Mouse (Mus musculus) hindbrain, embryonic 11.5 days (tissue): ENCODE measurements around the gene Trio. TPM values are rescaled to one million over a fixed set of nuclear protein-coding genes. Genes with fewer than 3 reads are reported as not detected.

ENCODE experiments used
- ATAC-seq: fragments of 200-750 bp; cut with Nextera tagmentation; 2 replicates; pipeline ENCODE4 v1.8.0; 2017; ENCODE audit warnings: mild to moderate bottlenecking, moderate TSS enrichment, moderate library complexity; ENCODE audit not compliant: low FRiP score
- DNase-seq: peaks from one replicate; pipeline ENCODE4 v3.0.0-alpha.2; 2015; ENCODE audit warnings: low spot score
- H3K27ac ChIP-seq: fragments of 300-500 bp; sonication (generic); 2 replicates; pipeline ENCODE4 v1.5.1; 2014; ENCODE audit warnings: mild to moderate bottlenecking, low read depth, low read length
- H3K27me3 ChIP-seq: fragments of 300-500 bp; sonication (generic); 2 replicates; pipeline ENCODE4 v1.6.1; 2014; ENCODE audit warnings: mild to moderate bottlenecking, low read length, moderate library complexity, mixed read lengths; ENCODE audit not compliant: control insufficient read depth, insufficient read depth
- H3K36me3 ChIP-seq: fragments of 300-500 bp; sonication (generic); 2 replicates; pipeline ENCODE4 v1.6.1; 2014; ENCODE audit warnings: mild to moderate bottlenecking, low read length, moderate library complexity, mixed read lengths; ENCODE audit not compliant: control insufficient read depth, insufficient read depth
- H3K4me1 ChIP-seq: fragments of 300-500 bp; sonication (generic); replicated peaks from 2 replicates; pipeline ENCODE4 v1.6.1; 2014; ENCODE audit warnings: low read length, mixed read lengths; ENCODE audit not compliant: control insufficient read depth, insufficient read depth
- H3K4me2 ChIP-seq: fragments of 300-500 bp; sonication (generic); replicated peaks from 2 replicates; pipeline ENCODE4 v1.6.1; 2014; ENCODE audit warnings: mild to moderate bottlenecking, low read depth, low read length
- H3K4me3 ChIP-seq: fragments of 300-500 bp; sonication (generic); 2 replicates; pipeline ENCODE4 v1.5.1; 2014; ENCODE audit warnings: low read depth, low read length
- H3K9ac ChIP-seq: fragments of 300-500 bp; sonication (generic); 2 replicates; pipeline ENCODE4 v1.6.1; 2014; ENCODE audit warnings: low read depth, low read length
- H3K9me3 ChIP-seq: fragments of 300-500 bp; sonication (generic); 2 replicates; pipeline ENCODE4 v1.6.1; 2016; ENCODE audit warnings: low read length; ENCODE audit not compliant: control insufficient read depth
- WGBS: fragments of 180-500 bp; shearing (Covaris S2); extraction: QIAGEN DNeasy Blood & Tissue Kit; methylation state at CpG from one replicate; pipeline ENCODE4 v1.1.7; 2014; 5-methylcytosine and 5-hydroxymethylcytosine counted together
- polyA plus RNA-seq: library from polyadenylated mRNA; unstranded; fragments of >200 nt; fragmentation: Nextera tagmentation; extraction: Ambion mirVana; gene quantifications from 2 replicates; pipeline ENCODE4 v1.2.1, GENCODE M21; 2014

Gene Trio
- polyA plus RNA-seq, 1 experiment from 2014 or later = 49.8 TPM

DNA sequence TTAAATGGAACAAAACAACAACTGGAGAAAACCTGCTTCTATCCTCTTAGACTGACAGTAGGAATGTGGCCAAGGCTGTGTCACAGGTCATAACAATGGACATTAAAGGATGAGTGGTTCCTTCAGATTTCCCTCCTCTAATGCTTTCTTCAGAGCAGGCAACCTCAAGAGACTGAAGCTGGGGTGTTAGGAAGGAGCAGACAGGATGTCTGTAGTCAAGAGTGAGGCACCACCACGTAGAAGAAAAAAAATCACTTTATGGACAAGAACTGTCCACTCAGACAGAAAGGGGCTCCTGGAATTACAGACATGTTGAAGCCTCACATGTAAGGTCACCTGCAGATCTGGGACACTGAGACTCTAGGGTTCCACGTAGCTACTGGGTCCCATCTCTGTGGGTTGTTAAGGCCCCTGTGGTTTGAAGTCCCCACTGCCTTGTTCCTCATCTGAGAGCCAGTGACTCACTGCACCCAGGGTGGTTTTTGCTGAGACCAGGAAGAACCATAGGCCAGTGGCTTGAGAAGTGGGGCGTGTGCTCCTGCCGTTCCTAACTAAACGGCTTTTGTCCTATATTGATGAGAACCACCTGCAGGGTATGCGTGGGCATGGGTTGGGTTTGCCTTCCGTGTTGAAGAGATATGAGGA lies 316.6 kb downstream of the Trio start:
- H3K9ac ChIP-seq = no peak overlapping the region
- DNase-seq (no peak), ATAC-seq (no peak)
- no peaks in the 10 kb centered on the region for H3K9me3 ChIP-seq
- 89% methylated on average over 7 of the region's 7 CpGs for WGBS
- H3K27me3 ChIP-seq = no peaks in the 10 kb centered on the region
- no peak overlapping the region for H3K4me3 ChIP-seq
- no peak overlapping the region for H3K27ac ChIP-seq
- H3K36me3 ChIP-seq = no peaks in the 10 kb centered on the region
- no peaks in the 10 kb centered on the region for H3K4me1 ChIP-seq
- no peak overlapping the region for H3K4me2 ChIP-seq

DNA sequence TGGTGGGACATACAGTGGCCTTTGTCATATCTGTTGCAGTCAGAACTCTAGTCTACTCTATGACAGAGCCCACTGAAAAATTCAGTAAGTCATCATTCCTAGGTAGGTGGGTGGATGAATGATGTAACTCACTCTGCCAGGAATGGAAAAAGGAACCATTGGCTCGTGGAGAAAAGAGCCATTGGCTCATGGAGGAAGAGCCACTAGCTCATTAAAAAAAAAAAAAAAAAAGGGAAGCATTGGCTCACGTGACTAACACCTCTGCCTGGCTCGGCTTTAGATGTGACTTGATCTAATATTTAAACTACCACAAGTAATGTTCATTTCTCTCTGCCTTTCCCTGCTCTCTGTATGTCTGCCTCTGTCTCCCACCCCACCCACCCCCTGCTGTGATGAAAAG lies 317.1 kb downstream of the Trio start:
- ATAC-seq = no peak
- 75% methylated on average over 3 of the region's 3 CpGs for WGBS

DNA sequence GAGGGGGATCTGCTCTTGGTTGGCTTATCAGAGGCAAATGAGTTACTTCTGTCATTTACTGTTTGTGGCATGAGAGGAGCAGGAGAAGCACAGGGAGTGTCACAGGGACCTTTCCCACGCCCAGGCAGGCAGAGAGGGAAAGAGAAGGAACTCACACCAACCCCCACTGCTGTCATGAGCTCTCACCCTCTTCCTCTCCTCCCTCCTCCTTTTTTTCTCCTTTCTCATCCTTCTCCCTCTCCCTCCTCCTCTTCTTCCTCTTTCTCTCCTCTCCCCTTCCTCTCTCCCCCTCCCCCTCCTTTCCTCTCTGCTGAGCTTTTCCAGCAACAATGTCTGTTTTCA lies 322.7 kb downstream of the Trio start:
- Histone ChIP-seq H3K9me3 (no peaks in the 10 kb centered on the region), H3K36me3 (no peaks in the 10 kb centered on the region), H3K4me3 (no peak overlapping the region), H3K9ac (no peak overlapping the region), H3K4me1 (0 out of 2 replicates have a peak, but pooled peaks cover 2% of the 10 kb centered on the region), H3K27ac (no peak overlapping the region), H3K27me3 (no peaks in the 10 kb centered on the region), H3K4me2 (no peak overlapping the region)
- DNase-seq (no peak), ATAC-seq (no peak)
- WGBS = 11% methylated on average over 1 of the region's 1 CpGs

More for the DNA sequence above, 317.1 kb downstream of the Trio start:
- H3K9me3 ChIP-seq = no peaks in the 10 kb centered on the region
- no peaks in the 10 kb centered on the region for H3K36me3 ChIP-seq
- H3K4me2 ChIP-seq = no peak overlapping the region
- H3K27me3 ChIP-seq = no peaks in the 10 kb centered on the region
- H3K27ac ChIP-seq = no peak overlapping the region
- no peak overlapping the region for H3K9ac ChIP-seq
- DNase-seq = no peak
- no peak overlapping the region for H3K4me3 ChIP-seq
- no peaks in the 10 kb centered on the region for H3K4me1 ChIP-seq

GRCm38 (mm10) chr15:27702031-27702971 lies 323.3 kb downstream of the Trio start:
- no peaks in the 10 kb centered on the region for H3K36me3 ChIP-seq
- H3K27me3 ChIP-seq = no peaks in the 10 kb centered on the region
- no peak overlapping the region for H3K9ac ChIP-seq
- no peak for DNase-seq
- H3K4me1 ChIP-seq = 0 out of 2 replicates have a peak, but pooled peaks cover 2% of the 10 kb centered on the region
- H3K27ac ChIP-seq = no peak overlapping the region
- no peak overlapping the region for H3K4me3 ChIP-seq
- WGBS = 51% methylated on average over 11 of the region's 11 CpGs
- H3K9me3 ChIP-seq = no peaks in the 10 kb centered on the region
- no peak for ATAC-seq
- no peak overlapping the region for H3K4me2 ChIP-seq

GRCm38 (mm10) chr15:27697632-27698031 lies 328.0 kb downstream of the Trio start:
- Histone ChIP-seq H3K27ac (no peak overlapping the region), H3K27me3 (no peaks in the 10 kb centered on the region), H3K4me2 (no peak overlapping the region), H3K9me3 (no peaks in the 10 kb centered on the region), H3K4me3 (no peak overlapping the region), H3K4me1 (0 out of 2 replicates have a peak, but pooled peaks cover under 1% of the 10 kb centered on the region), H3K9ac (no peak overlapping the region), H3K36me3 (no peaks in the 10 kb centered on the region)
- ATAC-seq = no peak
- DNase-seq = no peak
- WGBS = 93% methylated on average over 5 of the region's 5 CpGs

GRCm38 (mm10) chr15:27693235-27693634 lies 332.4 kb downstream of the Trio start:
- Histone ChIP-seq H3K9ac (no peak overlapping the region), H3K4me3 (no peak overlapping the region), H3K9me3 (no peaks in the 10 kb centered on the region), H3K4me1 (no peaks in the 10 kb centered on the region), H3K27ac (no peak overlapping the region), H3K27me3 (no peaks in the 10 kb centered on the region), H3K4me2 (no peak overlapping the region), H3K36me3 (no peaks in the 10 kb centered on the region)
- no peak for ATAC-seq
- DNase-seq = no peak
- 90% methylated on average over 10 of the region's 10 CpGs for WGBS

DNA sequence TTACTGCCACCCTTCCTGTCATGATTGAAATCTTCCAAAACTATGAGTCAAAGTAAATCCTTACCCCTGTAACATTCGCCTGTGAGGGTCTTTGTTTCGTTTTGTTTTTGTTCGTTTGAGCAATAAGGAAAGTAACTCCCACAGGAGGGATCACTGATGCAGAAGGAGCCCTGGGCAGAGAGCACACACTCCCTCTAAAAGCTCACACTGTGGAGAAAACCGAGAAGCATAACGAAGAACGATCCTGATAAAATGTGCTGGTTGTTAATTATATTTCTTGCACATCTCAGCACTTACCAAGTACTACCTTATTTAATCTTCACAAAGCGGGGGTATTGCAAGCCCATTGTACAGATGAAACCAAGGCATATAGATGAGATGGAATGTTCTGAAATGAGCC lies 333.5 kb downstream of the Trio start:
- Histone ChIP-seq H3K36me3 (no peaks in the 10 kb centered on the region), H3K27ac (no peak overlapping the region)
- 75% methylated on average over 7 of the region's 7 CpGs for WGBS

GRCm38 (mm10) chr15:27691213-27691612 lies 334.4 kb downstream of the Trio start:
- no peaks in the 10 kb centered on the region for H3K27me3 ChIP-seq
- H3K9ac ChIP-seq = no peak overlapping the region
- H3K27ac ChIP-seq = no peak overlapping the region
- no peaks in the 10 kb centered on the region for H3K9me3 ChIP-seq
- no peak overlapping the region for H3K4me2 ChIP-seq
- H3K4me3 ChIP-seq = no peak overlapping the region
- ATAC-seq = no peak
- WGBS = 92% methylated on average over 7 of the region's 7 CpGs
- no peaks in the 10 kb centered on the region for H3K4me1 ChIP-seq
- H3K36me3 ChIP-seq = no peaks in the 10 kb centered on the region
- DNase-seq = no peak

More for the DNA sequence above, 333.5 kb downstream of the Trio start:
- ATAC-seq (no peak), DNase-seq (no peak)
- H3K9me3 ChIP-seq = no peaks in the 10 kb centered on the region
- no peaks in the 10 kb centered on the region for H3K27me3 ChIP-seq
- H3K4me3 ChIP-seq = no peak overlapping the region
- no peaks in the 10 kb centered on the region for H3K4me1 ChIP-seq
- H3K9ac ChIP-seq = no peak overlapping the region
- H3K4me2 ChIP-seq = no peak overlapping the region
